Mouse (Mus musculus): ENCODE results near the gene Zbed5.

Zbed5 gene

DNA sequence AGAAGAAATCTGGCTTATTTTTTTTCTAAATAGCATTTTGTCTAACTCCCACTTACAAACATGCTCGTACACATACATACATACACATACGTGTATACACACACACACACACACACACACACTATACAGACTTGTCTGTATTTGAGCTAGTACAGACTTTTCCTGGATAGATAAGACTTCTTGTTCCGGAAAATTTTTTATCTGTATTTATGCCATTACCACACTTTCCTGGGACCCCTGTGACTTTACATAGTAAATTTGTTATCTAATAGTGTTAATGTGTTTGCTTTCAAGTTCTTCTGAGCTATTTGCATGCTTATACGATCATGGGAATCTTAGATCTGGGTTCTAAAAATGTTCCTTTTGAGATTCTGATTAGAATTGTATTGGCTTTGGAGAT is 56.6 kb downstream of the Zbed5 start:
- in situ Hi-C loops (cut with MboI, MseI): no loop called here

Data from regulatory T cell (primary cell).